ENCODE assay signal across 21 mouse cellular contexts in the genomic region with DNA sequence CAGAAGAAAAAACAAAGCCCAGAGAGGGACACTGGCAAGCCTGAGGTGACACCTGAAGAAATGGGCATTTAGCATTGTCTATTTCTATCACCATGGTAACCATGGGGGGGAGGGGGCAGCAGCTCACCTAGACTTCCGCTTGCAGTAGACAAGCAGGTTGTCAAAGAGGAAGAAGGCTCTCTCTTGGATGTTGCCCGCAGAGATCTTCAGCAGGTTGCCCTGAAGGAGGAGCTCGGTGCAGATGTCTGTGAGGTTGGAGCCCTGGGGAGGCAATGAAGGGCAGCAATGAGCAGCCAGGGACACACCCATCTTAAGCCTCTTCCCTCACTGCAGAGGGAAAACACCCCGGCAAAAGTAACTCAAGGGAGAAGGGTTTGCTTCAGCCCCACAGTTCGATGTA.
DNase-seq lines count a peak whose midpoint lies in the region; ATAC-seq lines count a peak whose summit lies in the region.
"Had no signal": no experiment of that assay in that cellular context is flagged by ENCODE, and none has a peak within 500 bp of the region (broad histone marks: within the 10 kb centered on the region; RNA-seq: fewer than 3 reads in every experiment).

No protein-coding gene starts in this region.

- no peak overlapping the region for H3K9ac ChIP-seq in midbrain, embryonic 14.5 days (replicated peaks; ENCODE audit: low read length)
- H3K9ac ChIP-seq: limb, embryonic 12.5 days; liver, embryonic 14.5 days; midbrain, embryonic 13.5 days; neural tube, embryonic 15.5 days had no signal

- ATAC-seq in midbrain, embryonic 14.5 days (ENCODE audit: low FRiP score, low TSS enrichment): no peak
- ATAC-seq: forebrain, embryonic 16.5 days; midbrain, embryonic 13.5 days had no signal

- no peaks in the 10 kb centered on the region; the same call in 1 of the 2 replicates for H3K36me3 ChIP-seq in midbrain, embryonic 14.5 days (ENCODE audit: control insufficient read depth, insufficient read depth, low read length)

- no peaks in the 10 kb centered on the region for H3K4me1 ChIP-seq in midbrain, embryonic 14.5 days (ENCODE audit: control insufficient read depth, insufficient read depth, low read length)

- H3K4me3 ChIP-seq in midbrain, embryonic 14.5 days (replicated peaks; ENCODE audit: low read depth, low read length): no peak overlapping the region
- H3K4me3 ChIP-seq: heart, embryonic 10.5 days; limb, embryonic 12.5 days; midbrain, embryonic 13.5 days; myocyte; neural tube, embryonic 15.5 days had no signal

- H3K27ac ChIP-seq in midbrain, embryonic 14.5 days (replicated peaks; ENCODE audit: low read depth, low read length): no peak overlapping the region
- H3K27ac ChIP-seq: heart, embryonic 10.5 days; limb, embryonic 12.5 days; liver, embryonic 14.5 days; midbrain, embryonic 13.5 days; neural tube, embryonic 15.5 days had no signal

- H3K27me3 ChIP-seq in midbrain, embryonic 14.5 days (ENCODE audit: control insufficient read depth, insufficient read depth, low read length): no peaks in the 10 kb centered on the region
- H3K27me3 ChIP-seq: limb, embryonic 12.5 days; midbrain, embryonic 13.5 days; neural tube, embryonic 15.5 days had no signal

- no peak overlapping the region for H3K4me2 ChIP-seq in midbrain, embryonic 14.5 days (ENCODE audit: low read length)
- H3K4me2 ChIP-seq: limb, embryonic 12.5 days; midbrain, embryonic 13.5 days; neural tube, embryonic 15.5 days had no signal

- DNase-seq in B cell, adult 2 months: peak; percentile 80 to 86
- peak; percentile 73 to 77 for DNase-seq in CD8-positive naive resting alpha-beta T cell, adult 2 months (ENCODE audit: low read depth in 2 of 2, low spot score in 2 of 2)
- DNase-seq in naive thymus-derived CD4-positive, alpha-beta T cell, adult 2 months (ENCODE audit: low read depth): peak; percentile 92
- DNase-seq in thymus, postnatal 0 days (ENCODE audit: low spot score): peak; percentile 79
- DNase-seq in c-Kit-positive CD71-positive TER-119-positive erythroid progenitor cells, embryonic 14.5 days (ENCODE audit: low spot score): no peak
- DNase-seq in midbrain, embryonic 14.5 days: no peak
- DNase-seq in layer of hippocampus, adult 18-20 months (ENCODE audit: low spot score in 2 of 2): no peak
- no peak for DNase-seq in adrenal gland, adult 8-10 months
- DNase-seq: adrenal gland, postnatal 10 days; cerebellum, adult 11 months; cerebellum, postnatal 14 days; kidney, postnatal 36 days; layer of hippocampus, adult 9-11 months; right cerebral cortex, postnatal 25 days had no signal

- no peaks in the 10 kb centered on the region for H3K9me3 ChIP-seq in midbrain, embryonic 14.5 days (ENCODE audit: control insufficient read depth, low read length)
- H3K9me3 ChIP-seq: heart, embryonic 10.5 days; limb, embryonic 12.5 days; midbrain, embryonic 13.5 days; neural tube, embryonic 15.5 days had no signal

- 88% methylated on average over 5 of the region's 5 CpGs for WGBS in midbrain, embryonic 14.5 days

Comparison
In these comparisons a context has a peak if more than half of its experiments do, and no peak if none do; other contexts are left out.
1. DNase-seq: peak in B cell, adult 2 months (2 of 2), CD8-positive naive resting alpha-beta T cell, adult 2 months (2 of 2), naive thymus-derived CD4-positive, alpha-beta T cell, adult 2 months (single experiment) and thymus, postnatal 0 days (single experiment); none in c-Kit-positive CD71-positive TER-119-positive erythroid progenitor cells, embryonic 14.5 days (single experiment), midbrain, embryonic 14.5 days (single experiment), layer of hippocampus, adult 18-20 months (0 of 2) and adrenal gland, adult 8-10 months (single experiment).